Mouse (Mus musculus) stomach, postnatal 0 days (tissue): ENCODE measurements around the gene Klhdc9.

Experiments used
- CTCF ChIP-seq: IDR thresholded peaks from 2 replicates; pipeline ENCODE4 v1.5.1; 2016; ENCODE audit warnings: antibody characterized with exemption, low read depth, mild to moderate bottlenecking, moderate library complexity
- EP300 ChIP-seq: optimal IDR thresholded peaks from 2 replicates; pipeline ENCODE3; 2016; ENCODE audit warnings: antibody characterized with exemption

GRCm38 (mm10) chr1:171382096-171382620, 21.6 kb upstream of the Klhdc9 start:
- TF ChIP-seq CTCF (peak; percentile 21; the same call in 1 of the 2 replicates), EP300 (no peak)
